ENCODE assay signal across 33 mouse cellular contexts in genomic region chr9:45189661-45190174, GRCm38 (mm10). TPM values are rescaled to one million over a fixed set of nuclear protein-coding genes. Genes with fewer than 3 reads are reported as not detected.
DNase-seq lines count a peak whose midpoint lies in the region; ATAC-seq and TF ChIP-seq lines count a peak whose summit lies in the region.
"Had no signal": no experiment of that assay in that cellular context is flagged by ENCODE, and none has a peak within 500 bp of the region (broad histone marks: within the 10 kb centered on the region; RNA-seq: fewer than 3 reads in every experiment).

No protein-coding gene starts in this region.

- DNase-seq in adrenal gland, postnatal 14 days = peak; percentile 31
- DNase-seq in adrenal gland, adult (ENCODE audit: inconsistent age in 2 of 2, low spot score in 1 of 2) = no peak
- peak; percentile 91 for DNase-seq in liver, adult 2 months (ENCODE audit: extremely low read depth, low read depth, low spot score)
- DNase-seq in liver, postnatal 0 days = no peak
- DNase-seq in CH12.LX (ENCODE audit: extremely low read depth) = no peak
- peak; percentile 16 for DNase-seq in skeletal muscle tissue, adult 2 months (ENCODE audit: low read depth, low spot score)
- no peak for DNase-seq in ovary, postnatal 36 days (ENCODE audit: low spot score)
- DNase-seq: adrenal gland, postnatal 36 days; cerebellum, adult 11 months; cerebellum, adult 2 months; cerebellum, adult 9-11 months; cerebellum, postnatal 25 days; forebrain, postnatal 0 days; gastrocnemius, adult 2 months; gastrocnemius, postnatal 14 days; heart, adult 11 months; heart, postnatal 14 days; heart, postnatal 4 days; kidney, adult 11 months had no signal

- no peak overlapping the region for H3K4me2 ChIP-seq in liver, postnatal 0 days (ENCODE audit: low read depth, low read length)
- no peak overlapping the region for H3K4me2 ChIP-seq in CH12.LX (ENCODE audit: insufficient read depth, low read depth, poor library complexity, severe bottlenecking)
- H3K4me2 ChIP-seq: embryonic facial prominence, embryonic 12.5 days; embryonic facial prominence, embryonic 15.5 days; heart, embryonic 12.5 days; heart, embryonic 15.5 days; hindbrain, embryonic 14.5 days had no signal

- peak overlapping the region; percentile 97; the same call in 1 of the 2 replicates for H3K27ac ChIP-seq in liver, adult 2 months (replicated peaks; ENCODE audit: insufficient read depth, low read depth, low read length)
- no peak overlapping the region for H3K27ac ChIP-seq in liver, postnatal 0 days (ENCODE audit: low read depth)
- no peak overlapping the region for H3K27ac ChIP-seq in CH12.LX (ENCODE audit: insufficient read depth, low read depth)
- H3K27ac ChIP-seq: embryonic facial prominence, embryonic 12.5 days; embryonic facial prominence, embryonic 15.5 days; gastrocnemius, adult 2 months; heart, embryonic 15.5 days; hindbrain, embryonic 14.5 days; hindbrain, postnatal 0 days had no signal

- 45% methylated on average over 4 of the region's 4 CpGs for WGBS in liver, adult 2 months
- 72% methylated on average over 4 of the region's 4 CpGs for WGBS in liver, postnatal 0 days (ENCODE audit: insufficient replicate concordance)

- H3K36me3 ChIP-seq in liver, adult 2 months (ENCODE audit: control insufficient read depth, insufficient read depth, low read length) = no peaks in the 10 kb centered on the region
- no peaks in the 10 kb centered on the region for H3K36me3 ChIP-seq in liver, postnatal 0 days (replicated peaks; ENCODE audit: insufficient read depth, low read length)
- no peaks in the 10 kb centered on the region for H3K36me3 ChIP-seq in CH12.LX (replicated peaks in 1 of 2; ENCODE audit: control insufficient read depth in 1 of 2, insufficient read depth in 1 of 2, low read length in 1 of 2)
- H3K36me3 ChIP-seq: embryonic facial prominence, embryonic 12.5 days; embryonic facial prominence, embryonic 15.5 days; G1E; heart, embryonic 12.5 days; heart, embryonic 15.5 days had no signal

- no peaks in the 10 kb centered on the region for H3K79me2 ChIP-seq in liver, adult 2 months (ENCODE audit: control insufficient read depth, insufficient read depth, low read length)
- H3K79me2 ChIP-seq in CH12.LX (replicated peaks; ENCODE audit: control insufficient read depth, extremely low read depth, insufficient read depth, poor library complexity, severe bottlenecking) = no peaks in the 10 kb centered on the region

- H3K9ac ChIP-seq in liver, adult 2 months (ENCODE audit: low read depth, low read length) = no peak overlapping the region
- no peak overlapping the region for H3K9ac ChIP-seq in liver, postnatal 0 days (replicated peaks)
- no peak overlapping the region for H3K9ac ChIP-seq in CH12.LX (ENCODE audit: insufficient read depth, low read depth)
- H3K9ac ChIP-seq: embryonic facial prominence, embryonic 12.5 days; embryonic facial prominence, embryonic 15.5 days; forebrain, postnatal 0 days; heart, embryonic 12.5 days; heart, embryonic 15.5 days; hindbrain, embryonic 14.5 days had no signal

- no peak for TF ChIP-seq CTCF in liver, adult 2 months (IDR thresholded peaks at IDR 0.05; ENCODE audit: low read depth, low read length)
- TF ChIP-seq CTCF in liver, postnatal 0 days (IDR thresholded peaks at IDR 0.05; ENCODE audit: low read depth) = no peak
- no peak for TF ChIP-seq CTCF in CH12.LX (conservative IDR thresholded peaks at IDR 0.05 in 1 of 2, IDR thresholded peaks at IDR 0.05 in 1 of 2; ENCODE audit: low read depth in 2 of 2, low read length in 2 of 2)

- no peaks in the 10 kb centered on the region for H3K27me3 ChIP-seq in liver, adult 2 months (ENCODE audit: control insufficient read depth, insufficient read depth, low read length)
- no peaks in the 10 kb centered on the region for H3K27me3 ChIP-seq in liver, postnatal 0 days (ENCODE audit: insufficient read depth, low read length)
- peaks cover 19% of the 10 kb centered on the region for H3K27me3 ChIP-seq in CH12.LX (replicated peaks)
- H3K27me3 ChIP-seq: embryonic facial prominence, embryonic 12.5 days; embryonic facial prominence, embryonic 15.5 days had no signal

- no peak for TF ChIP-seq RAD21 in CH12.LX (IDR thresholded peaks at IDR 0.05; ENCODE audit: low read depth, low read length)

- in situ Hi-C loops in CH12.LX (cut with MboI; ENCODE audit: low pct_ligation_motif_present, low pct_unique_long_range_greater_than_20kb, low sequenced_read_pairs) = no loop called here

- H3K4me1 ChIP-seq in liver, adult 2 months (ENCODE audit: control insufficient read depth, insufficient read depth, low read length) = peaks cover 12% of the 10 kb centered on the region
- H3K4me1 ChIP-seq in liver, postnatal 0 days (ENCODE audit: insufficient read depth) = no peaks in the 10 kb centered on the region
- peaks cover 3 to 31% of the 10 kb centered on the region in 2 experiments; a peak in 3 of 4 replicates for H3K4me1 ChIP-seq in CH12.LX (ENCODE audit: control insufficient read depth in 1 of 2, insufficient read depth in 2 of 2)
- H3K4me1 ChIP-seq: embryonic facial prominence, embryonic 12.5 days; embryonic facial prominence, embryonic 15.5 days; heart, embryonic 12.5 days; heart, embryonic 15.5 days had no signal

- dilution Hi-C loops in CH12.LX (cut with MboI; ENCODE audit: extremely low pct_ligation_motif_present, extremely low pct_unique_long_range_greater_than_20kb, low sequenced_read_pairs) = no loop called here

- TF ChIP-seq POLR2A in liver, adult 2 months (IDR thresholded peaks at IDR 0.05; ENCODE audit: extremely low read depth, insufficient read depth, low read length) = no peak
- TF ChIP-seq POLR2A in CH12.LX (IDR thresholded peaks at IDR 0.05; ENCODE audit: low read depth, low read length) = no peak

- H3K9me3 ChIP-seq in liver, postnatal 0 days (ENCODE audit: low read length) = no peaks in the 10 kb centered on the region
- H3K9me3 ChIP-seq in CH12.LX (replicated peaks; ENCODE audit: low read length) = no peaks in the 10 kb centered on the region
- H3K9me3 ChIP-seq: embryonic facial prominence, embryonic 12.5 days; embryonic facial prominence, embryonic 15.5 days; G1E; heart, embryonic 12.5 days; heart, embryonic 15.5 days had no signal

- no peak overlapping the region for H3K4me3 ChIP-seq in liver, adult 2 months (ENCODE audit: insufficient read depth, low read depth, low read length)
- no peak overlapping the region for H3K4me3 ChIP-seq in liver, postnatal 0 days (ENCODE audit: low read depth, low read length)
- no peak overlapping the region for H3K4me3 ChIP-seq in CH12.LX (replicated peaks in 1 of 3; ENCODE audit: low read depth in 2 of 3, low read length in 2 of 3, poor library complexity in 1 of 3)
- H3K4me3 ChIP-seq: embryonic facial prominence, embryonic 12.5 days; embryonic facial prominence, embryonic 15.5 days; gastrocnemius, adult 2 months; heart, embryonic 12.5 days; heart, embryonic 15.5 days had no signal

- no peak for ATAC-seq in liver, postnatal 0 days
- ATAC-seq: forebrain, embryonic 14.5 days; forebrain, postnatal 0 days; hindbrain, postnatal 0 days; inflammation-experienced regulatory T-cells, adult 6 months; Patski had no signal

- TF ChIP-seq EP300 in liver, postnatal 0 days (IDR thresholded peaks at IDR 0.05; ENCODE audit: low read depth) = no peak
- TF ChIP-seq EP300 in CH12.LX (IDR thresholded peaks at IDR 0.05; ENCODE audit: low read length) = no peak

TF ChIP-seq in CH12.LX, 34 proteins besides CTCF, POLR2A, EP300 and RAD21:
- TF ChIP-seq ZNF384 (IDR thresholded peaks at IDR 0.05; ENCODE audit: low read depth, low read length) (peak; percentile 94), JUND (conservative IDR thresholded peaks at IDR 0.05; ENCODE audit: low read depth, low read length) (no peak)

RNA-seq across cellular contexts. Expression of gene BC049352, which starts 7.9 kb away (rescaled TPM):
- not detected in 2 replicates for total RNA-seq in adrenal gland, postnatal 14 days (2021)
- total RNA-seq in liver, adult 2 months (2014; rRNA removed) = 0.55 and 0.60 TPM in 2 replicates
- polyA plus RNA-seq in liver, adult 2 months (2012; rRNA removed) = 0.17 and 0.44 TPM in 2 replicates
- polyA plus RNA-seq in liver, postnatal 0 days (2015; fragmentation: Nextera tagmentation; extraction: Ambion mirVana) = 0.14 and 0.15 TPM in 2 replicates
- total RNA-seq in CH12.LX (2012; rRNA removed) (not detected in 2 replicates), CH12.LX (2014; rRNA removed) (not detected in 2 replicates)
- 0.14 and 0.17 TPM in 2 replicates for polyA plus RNA-seq in CH12.LX (2012; ENCODE audit: insufficient read length, low read depth)
- total RNA-seq: common myeloid progenitor, adult 5-6 weeks; heart, postnatal 14 days; heart, postnatal 4 days; hindbrain, postnatal 0 days had no signal
- polyA plus RNA-seq: forebrain, embryonic 11.5 days; forebrain, embryonic 14.5 days; G1E; heart, embryonic 12.5 days; heart, embryonic 15.5 days; hindbrain, embryonic 11.5 days; hindbrain, embryonic 14.5 days; Patski had no signal

RNA-seq across cellular contexts. Expression of gene Tmprss4, which starts 14.2 kb away (rescaled TPM):
- total RNA-seq in adrenal gland, postnatal 14 days (2021) = not detected in 2 replicates
- total RNA-seq in liver, adult 2 months (2014; rRNA removed) = 0.37 and 1.1 TPM in 2 replicates
- 0.14 and 0.43 TPM in 2 replicates for polyA plus RNA-seq in liver, adult 2 months (2012; rRNA removed)
- polyA plus RNA-seq in liver, postnatal 0 days (2015; fragmentation: Nextera tagmentation; extraction: Ambion mirVana) = not detected in 2 replicates
- total RNA-seq in CH12.LX (2012; rRNA removed) (not detected in 2 replicates), CH12.LX (2014; rRNA removed) (not detected in 2 replicates)
- polyA plus RNA-seq in CH12.LX (2012; ENCODE audit: insufficient read length, low read depth) = not detected in 2 replicates
- total RNA-seq: adrenal gland, postnatal 36 days; common myeloid progenitor, adult 5-6 weeks; forebrain, postnatal 0 days; gastrocnemius, adult 2 months; gastrocnemius, postnatal 14 days; gastrocnemius, postnatal 4 days; heart, postnatal 4 days had no signal
- polyA plus RNA-seq: forebrain, embryonic 11.5 days; forebrain, embryonic 14.5 days; forebrain, postnatal 0 days; G1E; heart, embryonic 12.5 days; hindbrain, embryonic 11.5 days; hindbrain, embryonic 14.5 days; hindbrain, postnatal 0 days; inflammation-experienced regulatory T-cells, adult 6 months; Patski had no signal

RNA-seq across cellular contexts. Expression of gene Scn4b, which starts 51.5 kb away (rescaled TPM):
- 0.56 and 0.59 TPM in 2 replicates for total RNA-seq in adrenal gland, postnatal 14 days (2021)
- 0.07 and 0.28 TPM in 2 replicates for total RNA-seq in liver, adult 2 months (2014; rRNA removed)
- polyA plus RNA-seq in liver, adult 2 months (2012; rRNA removed) = 0.02 and 0.07 TPM in 2 replicates
- 0.73 and 0.82 TPM in 2 replicates for polyA plus RNA-seq in liver, postnatal 0 days (2015; fragmentation: Nextera tagmentation; extraction: Ambion mirVana)
- 0.04 TPM in 1 of 2 replicates, not detected in the other for total RNA-seq in CH12.LX (2012; rRNA removed)
- total RNA-seq in CH12.LX (2014; rRNA removed) = 0.04 TPM in 1 of 2 replicates, not detected in the other
- polyA plus RNA-seq in CH12.LX (2012; ENCODE audit: insufficient read length, low read depth) = not detected in 2 replicates
- total RNA-seq: common myeloid progenitor, adult 5-6 weeks had no signal
- polyA plus RNA-seq: G1E; inflammation-experienced regulatory T-cells, adult 6 months; Patski had no signal

Comparison
In these comparisons a context has a peak if more than half of its experiments do, and no peak if none do; other contexts are left out.
1. DNase-seq: peak in adrenal gland, postnatal 14 days (single experiment), liver, adult 2 months (single experiment) and skeletal muscle tissue, adult 2 months (single experiment); none in adrenal gland, adult (0 of 2), liver, postnatal 0 days (single experiment), CH12.LX (single experiment) and ovary, postnatal 36 days (single experiment).